Mouse (Mus musculus) layer of hippocampus, adult 11-12 months (tissue): ENCODE data around the gene Wscd2.
A peak's percentile ranks its signal among the peaks of the same experiment; 100 is the strongest.

Source experiments
- DNase-seq: peaks from one replicate; pipeline ENCODE4 v3.0.0; 2022; ENCODE audit warnings: low spot score

Gene Wscd2

GRCm38 (mm10) chr5:113611131-113611530 lies 121.0 kb downstream of the Wscd2 start:
- DNase-seq: no peak

- no peak for DNase-seq
These were observed 121.7 kb downstream of the Wscd2 start for GRCm38 (mm10) chr5:113611771-113612233.

GRCm38 (mm10) chr5:113618716-113619115 lies 128.6 kb downstream of the Wscd2 start:
- DNase-seq: no peak

GRCm38 (mm10) chr5:113619151-113619550 lies 129.0 kb downstream of the Wscd2 start:
- no peak for DNase-seq

- DNase-seq: no peak
These were observed 130.1 kb downstream of the Wscd2 start for GRCm38 (mm10) chr5:113620130-113620716.

- no peak for DNase-seq
These were observed 130.9 kb downstream of the Wscd2 start for GRCm38 (mm10) chr5:113620999-113621398.

- no peak for DNase-seq
These were observed 132.9 kb downstream of the Wscd2 start for GRCm38 (mm10) chr5:113623052-113623451.

- DNase-seq: no peak
These were observed 134.9 kb downstream of the Wscd2 start for GRCm38 (mm10) chr5:113625068-113625467.

- DNase-seq: no peak
These were observed 136.2 kb downstream of the Wscd2 start for GRCm38 (mm10) chr5:113626352-113626751.

- DNase-seq: no peak
These were observed 136.9 kb downstream of the Wscd2 start for GRCm38 (mm10) chr5:113626991-113627390.

- no peak for DNase-seq
These were observed 137.8 kb downstream of the Wscd2 start for GRCm38 (mm10) chr5:113627820-113628437.

GRCm38 (mm10) chr5:113629248-113629647 lies 139.1 kb downstream of the Wscd2 start:
- no peak for DNase-seq

GRCm38 (mm10) chr5:113630116-113630515 lies 140.0 kb downstream of the Wscd2 start:
- no peak for DNase-seq

GRCm38 (mm10) chr5:113633037-113633714 lies 143.0 kb downstream of the Wscd2 start:
- DNase-seq: no peak

- DNase-seq: peak; percentile 69
These were observed 144.0 kb downstream of the Wscd2 start for GRCm38 (mm10) chr5:113634024-113634651.

GRCm38 (mm10) chr5:113634887-113635610 lies 144.9 kb downstream of the Wscd2 start:
- DNase-seq: no peak

GRCm38 (mm10) chr5:113635861-113636565 lies 145.9 kb downstream of the Wscd2 start:
- no peak for DNase-seq

- DNase-seq: no peak
These were observed 147.5 kb downstream of the Wscd2 start for GRCm38 (mm10) chr5:113637631-113638030.

- no peak for DNase-seq
These were observed 147.9 kb downstream of the Wscd2 start for GRCm38 (mm10) chr5:113638055-113638454.

GRCm38 (mm10) chr5:113639126-113639525 lies 149.0 kb downstream of the Wscd2 start:
- DNase-seq: no peak
